Mouse (Mus musculus) brain, embryonic 14.5 days (tissue): Measurements from ENCODE around the gene Bcl7c. TPM values are rescaled to one million over a fixed set of nuclear protein-coding genes. Genes with fewer than 3 reads are reported as not detected.
A peak's percentile ranks its signal among the peaks of the same experiment; 100 is the strongest.

Experiments used
- DNase-seq: peaks from one replicate; pipeline ENCODE4 v3.0.0-alpha.2; 2011; ENCODE audit warnings: low read depth
- CTCF ChIP-seq: fragments of 200-500 bp; IDR thresholded peaks from 2 replicates; pipeline ENCODE4 v1.5.1; 2012; ENCODE audit warnings: inconsistent platforms, mild to moderate bottlenecking, moderate library complexity, borderline replicate concordance; ENCODE audit not compliant: insufficient read depth, insufficient read length; ENCODE audit errors: extremely low read depth
- POLR2A ChIP-seq: fragments of 200-500 bp; IDR thresholded peaks from 2 replicates; pipeline ENCODE4 v1.6.1; 2012; ENCODE audit warnings: mild to moderate bottlenecking, inconsistent platforms, borderline replicate concordance; ENCODE audit not compliant: poor library complexity, insufficient read depth, insufficient read length, severe bottlenecking; ENCODE audit errors: extremely low read depth
- polyA plus RNA-seq: library from polyadenylated mRNA; depleted of rRNA; stranded (reverse); fragments of >200 nt; gene quantifications from 2 replicates; pipeline ENCODE4 v1.2.3, GENCODE M21; 2012; rRNA removed

The Bcl7c gene
- 51.0 and 78.6 TPM in 2 replicates for polyA plus RNA-seq

DNA sequence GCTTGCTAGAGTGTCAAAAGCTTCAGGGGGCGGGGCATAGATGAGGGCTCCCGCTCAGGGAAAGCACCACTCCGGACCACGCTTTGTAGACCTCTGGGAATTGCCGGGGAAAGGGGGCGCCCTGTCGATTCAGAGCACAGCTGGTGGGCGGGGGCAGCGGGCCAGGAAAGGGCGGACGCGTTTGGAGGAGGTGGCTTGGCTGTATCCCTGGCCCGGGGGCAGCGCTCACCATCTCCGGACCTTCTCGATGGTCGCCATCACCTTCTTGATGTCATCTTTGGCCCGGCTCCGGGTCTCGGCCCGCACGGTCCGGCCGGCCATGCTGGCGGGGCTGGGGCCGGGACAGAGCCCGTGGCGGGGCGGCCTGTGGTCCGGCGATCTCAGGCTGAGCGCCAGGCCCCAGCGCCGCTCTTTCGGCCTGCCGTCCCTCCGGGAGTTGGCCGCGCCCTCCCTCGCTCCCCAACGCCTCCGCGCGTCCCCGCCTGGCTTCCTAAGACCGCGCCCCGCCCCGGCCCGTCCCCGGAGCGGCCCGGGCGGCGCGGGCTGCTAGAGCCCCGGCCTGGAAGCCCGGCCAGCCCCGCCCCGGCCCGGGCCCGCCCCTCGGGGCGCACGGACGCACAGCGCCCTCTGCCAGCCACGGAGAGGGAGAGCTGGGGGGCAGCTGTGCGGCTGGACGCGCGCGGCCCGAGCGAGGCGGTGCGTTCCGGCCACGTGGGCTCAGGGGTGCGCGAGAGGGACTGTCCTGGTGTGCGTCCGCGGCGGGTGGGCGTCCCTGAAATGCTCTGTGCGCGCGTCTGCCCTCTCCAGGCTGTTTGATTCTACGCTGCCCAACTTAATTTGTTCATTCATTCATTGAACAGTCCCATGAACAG lies at the start of gene Bcl7c:
Bcl7c (minus strand) TSS at position 727 of the 872 bp plus-strand sequence.
- peak; percentile 33 for TF ChIP-seq POLR2A
- TF ChIP-seq CTCF, result peak; percentile 44; the same call in 1 of the 2 replicates
- peak; percentile 95 for DNase-seq

DNA sequence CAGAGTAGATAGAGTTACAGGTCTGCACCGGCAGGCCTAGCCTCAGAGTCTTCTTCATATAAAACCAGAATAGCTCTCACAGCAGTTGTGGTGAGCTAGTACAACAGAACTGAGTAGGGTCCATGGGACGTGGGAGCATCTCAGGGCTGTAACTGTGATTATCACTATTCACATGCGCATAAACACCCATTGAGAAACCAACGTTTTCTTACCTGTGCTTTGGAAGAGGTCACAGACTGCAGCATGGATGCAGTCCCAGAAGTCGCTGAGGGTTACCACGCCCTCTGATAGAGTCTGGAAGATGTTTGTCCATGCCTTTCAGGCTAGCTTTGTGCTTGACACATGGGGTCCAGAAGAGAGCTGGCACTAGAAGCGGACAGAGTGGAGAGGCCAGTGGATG lies 45.0 kb upstream of the Bcl7c start:
- TF ChIP-seq POLR2A (no peak), CTCF (no peak)
- no peak for DNase-seq

DNA sequence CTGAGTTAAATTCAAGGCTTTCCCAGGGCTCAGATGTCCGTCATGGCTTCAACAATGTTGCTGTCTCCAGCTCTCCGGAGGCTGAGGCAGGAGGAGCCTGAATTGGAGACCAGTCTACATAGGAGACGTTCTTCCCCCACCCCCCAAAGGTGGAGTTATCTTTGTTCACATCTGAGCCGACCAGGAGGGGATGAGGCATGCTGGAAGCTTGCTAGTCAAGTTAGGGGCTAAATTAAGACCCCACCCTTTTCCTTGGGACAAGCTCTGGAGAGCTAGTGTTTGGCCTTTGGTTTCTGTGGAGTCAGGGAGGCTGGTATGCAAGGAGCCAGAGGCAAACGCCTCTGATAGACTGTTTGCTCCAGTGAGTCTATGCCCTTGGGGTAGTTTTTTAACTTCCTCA lies 44.4 kb upstream of the Bcl7c start:
- TF ChIP-seq CTCF, result no peak
- TF ChIP-seq POLR2A, result no peak
- no peak for DNase-seq

DNA sequence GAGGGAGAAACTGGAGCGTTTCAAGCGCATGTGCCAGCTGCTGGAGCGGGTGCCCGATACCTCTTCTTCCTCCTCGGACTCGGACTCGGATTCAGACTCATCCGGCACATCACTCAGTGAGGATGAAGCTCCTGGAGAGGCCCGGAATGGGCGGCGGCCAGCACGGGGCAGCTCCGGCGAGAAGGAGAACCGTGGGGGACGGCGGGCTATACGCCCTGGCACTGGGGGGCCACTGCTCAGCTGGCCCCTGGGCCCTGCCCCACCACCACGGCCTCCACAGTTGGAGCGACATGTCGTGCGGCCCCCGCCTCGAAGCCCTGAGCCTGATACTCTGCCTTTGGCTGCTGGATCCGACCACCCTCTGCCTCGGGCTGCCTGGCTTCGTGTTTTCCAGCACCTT lies 43.3 kb upstream of the Bcl7c start:
- no peak for TF ChIP-seq CTCF
- TF ChIP-seq POLR2A, result no peak
- no peak for DNase-seq

DNA sequence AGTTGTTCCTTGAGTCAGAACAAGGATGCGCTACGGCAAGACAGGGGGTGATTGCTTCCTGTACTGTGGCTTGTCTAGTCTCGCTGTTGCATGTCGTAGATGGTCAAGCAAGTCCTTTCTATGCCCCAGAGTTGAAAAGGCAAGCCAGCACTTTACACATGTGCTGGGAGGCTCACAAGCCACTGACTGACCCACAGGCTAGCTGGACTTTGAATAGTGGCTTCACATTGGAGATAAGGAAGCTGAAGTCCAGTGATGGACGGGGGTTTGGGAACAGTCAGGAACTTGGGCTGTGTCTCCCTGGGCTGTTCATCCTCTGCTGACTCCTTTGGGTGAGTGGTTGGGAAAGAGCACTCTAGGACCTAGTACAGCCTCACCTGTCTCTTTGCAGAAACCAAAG lies 42.9 kb upstream of the Bcl7c start:
- DNase-seq, result no peak
- TF ChIP-seq POLR2A, result no peak
- TF ChIP-seq CTCF, result no peak

DNA sequence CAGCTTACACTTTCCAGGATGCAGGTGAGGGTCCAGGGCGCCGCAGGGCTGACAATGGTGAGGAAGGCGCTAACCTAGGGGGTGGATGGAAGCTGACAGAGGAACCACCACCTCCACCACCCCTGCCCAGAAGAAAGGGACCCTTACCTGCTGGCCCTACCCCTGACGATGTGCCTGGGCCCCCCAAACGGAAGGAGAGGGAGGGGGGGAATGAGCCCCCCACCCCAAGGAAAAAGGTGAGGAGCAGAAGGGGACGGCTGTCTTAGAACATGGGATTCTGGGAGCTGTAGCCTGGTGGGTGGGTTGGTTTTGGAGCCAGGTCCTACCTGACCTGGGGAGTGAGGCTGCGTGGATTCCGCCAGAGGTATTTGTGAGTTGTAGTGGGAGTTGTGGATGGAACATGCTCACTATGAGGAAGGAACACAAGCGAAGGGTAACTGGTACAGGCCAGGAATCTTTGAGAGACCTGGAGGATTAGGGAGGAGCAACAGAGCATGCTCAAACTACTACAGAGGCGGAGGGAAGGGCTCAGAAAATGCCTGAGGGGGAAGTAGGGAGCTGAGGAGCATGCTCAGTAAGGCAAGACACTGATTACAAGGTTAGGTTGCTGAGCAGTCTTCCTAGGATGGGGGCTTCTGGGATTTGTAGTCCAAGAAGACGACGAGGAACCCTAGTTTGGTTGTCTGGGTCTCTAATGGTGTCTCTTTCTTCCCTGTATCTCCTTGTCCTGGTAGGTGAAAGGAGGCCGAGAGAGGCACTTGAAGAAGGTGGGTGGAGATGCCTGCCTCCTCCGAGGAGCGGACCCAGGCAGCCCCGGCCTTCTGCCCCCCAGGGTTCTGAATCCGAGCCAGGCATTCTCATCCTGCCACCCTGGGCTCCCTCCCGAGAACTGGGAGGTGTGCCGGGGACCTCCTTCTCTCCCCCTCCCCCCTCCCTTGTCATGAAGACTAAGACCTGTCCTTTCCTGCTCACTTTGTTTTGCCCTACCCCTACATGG lies 41.7 kb upstream of the Bcl7c start:
- peak; percentile 76 for DNase-seq
- TF ChIP-seq CTCF, result no peak
- no peak for TF ChIP-seq POLR2A

DNA sequence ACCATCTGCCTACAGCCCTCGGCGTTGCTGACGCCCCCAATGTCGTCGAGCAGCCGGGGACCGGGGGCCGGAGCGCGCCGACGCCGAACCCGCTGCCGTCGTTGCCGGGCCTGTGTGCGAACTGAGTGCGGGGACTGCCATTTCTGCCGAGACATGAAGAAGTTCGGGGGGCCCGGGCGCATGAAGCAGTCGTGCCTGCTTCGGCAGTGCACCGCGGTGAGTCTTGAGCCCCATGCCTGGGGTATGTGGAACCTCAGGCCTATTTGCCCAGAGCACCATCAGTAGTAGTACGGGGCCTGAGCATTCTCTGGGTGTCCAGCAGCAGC lies 39.5 kb upstream of the Bcl7c start:
- no peak for TF ChIP-seq CTCF
- TF ChIP-seq POLR2A, result no peak
- DNase-seq, result no peak

DNA sequence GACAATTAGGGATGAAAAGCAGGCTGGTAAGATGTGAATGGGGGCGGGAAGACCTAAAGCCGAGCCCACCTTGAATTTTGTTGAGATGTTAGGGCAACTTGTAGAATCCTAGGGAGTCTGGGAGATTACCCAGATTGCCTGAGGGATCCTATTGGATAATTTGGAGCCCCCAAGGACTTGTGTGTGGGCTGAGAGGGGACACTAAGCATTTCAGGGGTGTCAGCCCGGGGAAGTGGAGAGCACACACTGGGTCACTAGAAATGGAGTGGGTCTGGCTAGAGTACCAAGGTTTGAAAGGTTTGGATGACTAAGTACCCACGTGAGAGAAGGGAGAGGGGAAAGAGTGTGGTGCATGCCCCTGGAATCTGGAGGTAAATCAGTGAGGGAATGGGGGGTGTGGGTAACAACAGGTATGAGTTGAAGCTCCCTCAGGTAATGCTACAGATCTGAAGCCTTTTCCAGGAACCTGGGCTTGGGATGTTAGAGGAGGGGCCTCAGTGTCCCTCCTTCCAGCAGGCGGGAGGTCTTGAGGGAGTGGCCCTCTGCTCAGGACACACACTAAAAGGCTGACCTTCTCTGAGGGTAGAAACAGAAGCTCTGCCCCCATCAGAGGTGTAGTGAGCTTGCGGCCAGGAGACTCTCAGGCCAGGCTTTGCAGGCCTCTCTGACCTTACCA lies 39.0 kb upstream of the Bcl7c start:
- DNase-seq, result no peak
- no peak for TF ChIP-seq POLR2A
- TF ChIP-seq CTCF, result no peak

DNA sequence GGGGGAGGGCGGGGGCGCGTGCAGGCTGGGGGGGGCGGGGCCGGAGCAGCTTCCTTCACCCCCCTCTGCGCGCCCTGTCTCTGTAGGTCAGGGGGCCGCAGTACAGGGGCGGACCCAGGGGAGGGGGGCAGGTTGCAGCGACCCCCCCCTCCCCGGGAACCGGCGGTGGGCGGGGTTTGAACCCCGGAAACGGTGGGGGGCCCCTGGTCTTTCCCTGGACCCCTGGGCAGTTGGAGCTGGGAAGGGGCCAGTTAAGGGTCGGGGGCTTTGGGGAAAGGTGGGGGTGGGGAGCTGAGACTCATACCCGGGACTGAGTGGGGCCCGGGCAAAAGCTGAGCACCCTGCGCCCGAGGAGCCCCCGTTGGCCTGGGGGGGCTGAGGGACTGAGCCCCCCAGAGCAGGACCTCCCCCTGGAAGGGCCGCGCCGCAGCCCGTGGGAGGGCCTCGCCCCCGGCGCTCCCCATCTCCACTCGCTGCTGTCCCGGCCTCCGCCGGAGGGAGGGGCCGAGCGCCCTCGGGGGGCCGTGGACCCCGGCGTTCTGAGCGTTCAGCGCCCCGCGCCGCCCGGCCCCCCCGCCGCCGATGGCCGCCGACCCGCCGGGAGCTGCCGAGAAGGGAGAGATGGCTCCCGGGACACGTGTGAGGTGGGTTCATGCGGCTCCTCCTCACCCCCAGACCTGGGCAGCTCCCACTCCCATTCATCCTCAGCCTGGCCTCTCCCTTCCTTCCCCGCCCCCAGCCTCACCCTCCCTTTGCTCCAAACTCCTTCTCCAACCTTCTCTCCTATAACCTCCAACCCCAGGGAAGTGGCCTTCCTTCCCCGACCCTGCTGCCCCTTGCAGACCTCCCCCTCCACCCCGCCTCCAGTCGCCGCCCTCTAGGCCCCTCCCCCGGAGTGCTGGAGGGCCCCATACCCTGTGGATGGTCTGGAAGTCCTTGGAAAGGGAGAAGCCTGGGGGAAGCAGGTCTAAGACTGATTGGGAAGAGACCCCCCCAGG lies 38.1 kb upstream of the Bcl7c start:
- TF ChIP-seq CTCF, result no peak
- no peak for TF ChIP-seq POLR2A

DNA sequence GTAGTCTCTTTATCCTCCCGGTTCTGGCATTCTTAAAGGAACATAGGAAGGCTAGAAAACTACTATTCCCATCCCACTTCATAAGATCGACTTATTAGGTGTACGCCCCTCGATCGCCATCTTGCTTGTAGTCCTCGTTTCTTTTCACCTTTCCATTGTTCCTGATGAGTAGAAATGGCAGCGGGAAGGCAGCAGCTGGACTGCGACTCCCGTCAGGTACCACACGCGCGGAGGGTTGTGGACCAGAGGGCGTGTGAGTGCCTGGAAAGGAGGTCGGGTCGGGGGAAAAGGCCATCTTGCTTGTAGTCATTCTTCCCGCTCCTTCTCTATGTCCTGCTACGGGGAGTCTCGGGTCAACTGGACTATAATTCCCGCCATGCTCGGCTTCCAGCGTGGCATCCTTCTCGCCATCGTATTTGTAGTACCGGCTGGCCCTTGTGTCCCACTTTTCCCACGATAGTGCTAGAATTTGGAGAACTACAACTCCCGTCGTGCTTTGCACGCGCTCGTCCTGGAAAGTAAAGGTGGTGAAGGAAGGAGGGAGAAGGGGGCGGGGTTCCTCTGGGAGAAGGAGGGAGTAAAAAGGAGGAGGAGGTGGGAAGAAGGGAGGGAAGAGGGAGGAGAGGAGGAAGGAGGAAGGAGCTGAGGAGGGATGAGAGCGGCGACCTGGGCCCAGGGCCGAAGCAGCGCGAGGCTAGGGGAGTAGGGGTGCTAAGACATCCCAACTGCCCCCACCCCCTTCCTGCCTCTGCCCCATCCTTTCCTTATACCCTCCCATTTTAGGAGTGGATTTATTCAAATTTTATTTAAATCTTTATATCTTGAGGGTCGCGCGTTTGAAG lies 37.1 kb upstream of the Bcl7c start:
- no peak for TF ChIP-seq CTCF
- TF ChIP-seq POLR2A, result peak; percentile 76; the same call in 1 of the 2 replicates
- peak; percentile 100 for DNase-seq

More for the DNA sequence above, 38.1 kb upstream of the Bcl7c start:
- peak; percentile 40 for DNase-seq
